Mouse (Mus musculus): ENCODE measurements around the gene Mta1. TPM values are rescaled to one million over a fixed set of nuclear protein-coding genes. Genes with fewer than 3 reads are reported as not detected.

The Mta1 gene
- polyA plus RNA-seq, 1 experiment from 2014 or later = 18.5 TPM

- peaks cover 21% of the 10 kb centered on the region for H3K4me1 ChIP-seq
- peaks cover 34% of the 10 kb centered on the region for H3K36me3 ChIP-seq
- no peak for ATAC-seq (ENCODE audit: insufficient number of reproducible peaks, insufficient read depth, low FRiP score, low TSS enrichment)
- no peak overlapping the region for H3K4me2 ChIP-seq (replicated peaks)
- no peaks in the 10 kb centered on the region for H3K27me3 ChIP-seq
- H3K9me3 ChIP-seq = no peaks in the 10 kb centered on the region
- no peak overlapping the region for H3K27ac ChIP-seq
- no peak overlapping the region for H3K9ac ChIP-seq
- H3K4me3 ChIP-seq = no peak overlapping the region
- 82% methylated on average over 6 of the region's 6 CpGs for WGBS
These were observed 26.3 kb upstream of the Mta1 start for GRCm38 (mm10) chr12:113071827-113072226.

- Histone ChIP-seq H3K4me2 (replicated peaks) (peak overlapping the region; percentile 82), H3K9ac (peak overlapping the region; percentile 77), H3K36me3 (peaks cover 31% of the 10 kb centered on the region), H3K27ac (peak overlapping the region; percentile 83), H3K4me1 (peaks cover 21% of the 10 kb centered on the region), H3K9me3 (no peaks in the 10 kb centered on the region), H3K27me3 (no peaks in the 10 kb centered on the region), H3K4me3 (peak overlapping the region; percentile 49)
- ATAC-seq (ENCODE audit: insufficient number of reproducible peaks, insufficient read depth, low FRiP score, low TSS enrichment) = peak; percentile 6
- 13% methylated on average over 15 of the region's 15 CpGs for WGBS
These were observed 24.4 kb upstream of the Mta1 start for GRCm38 (mm10) chr12:113073420-113074328.

GRCm38 (mm10) chr12:113074329-113075062 lies 23.6 kb upstream of the Mta1 start, which contains the start of gene Tex22:
Gene Tex22, plus strand, starts transcription at chr12:113074502.
- H3K27ac ChIP-seq = peak within 1 kb of the TSS; percentile 84
- WGBS = 2% methylated on average over 32 of the region's 32 CpGs
- ATAC-seq (ENCODE audit: insufficient number of reproducible peaks, insufficient read depth, low FRiP score, low TSS enrichment) = peak; percentile 90

GRCm38 (mm10) chr12:113075063-113075454 lies 23.0 kb upstream of the Mta1 start:
- ATAC-seq (ENCODE audit: insufficient number of reproducible peaks, insufficient read depth, low FRiP score, low TSS enrichment) = peak; percentile 61
- 5% methylated on average over 10 of the region's 10 CpGs for WGBS

More at GRCm38 (mm10) chr12:113074329-113075062, 23.6 kb upstream of the Mta1 start, which contains the start of gene Tex22:
- Histone ChIP-seq H3K9me3 (no peaks in the 10 kb centered on the region), H3K4me2 (replicated peaks) (peak within 1 kb of the TSS; percentile 82), H3K9ac (peak within 1 kb of the TSS; percentile 77), H3K27me3 (no peaks in the 10 kb centered on the region), H3K4me1 (peaks cover 21% of the 10 kb centered on the region), H3K36me3 (peaks cover 23% of the 10 kb centered on the region), H3K4me3 (peak within 1 kb of the TSS; percentile 49)

GRCm38 (mm10) chr12:113075486-113075885 lies 22.6 kb upstream of the Mta1 start:
- Histone ChIP-seq H3K36me3 (peaks cover 13% of the 10 kb centered on the region), H3K4me2 (replicated peaks) (peak overlapping the region; percentile 82), H3K27me3 (no peaks in the 10 kb centered on the region), H3K27ac (peak overlapping the region; percentile 84; the same call in 1 of the 2 replicates), H3K4me3 (no peak overlapping the region), H3K9ac (peak overlapping the region; percentile 77; the same call in 1 of the 2 replicates), H3K4me1 (peaks cover 21% of the 10 kb centered on the region), H3K9me3 (no peaks in the 10 kb centered on the region)
- no peak for ATAC-seq (ENCODE audit: insufficient number of reproducible peaks, insufficient read depth, low FRiP score, low TSS enrichment)
- 53% methylated on average over 6 of the region's 6 CpGs for WGBS

More at GRCm38 (mm10) chr12:113075063-113075454, 23.0 kb upstream of the Mta1 start:
- H3K27me3 ChIP-seq = no peaks in the 10 kb centered on the region
- peak overlapping the region; percentile 49 for H3K4me3 ChIP-seq
- H3K27ac ChIP-seq = peak overlapping the region; percentile 84
- peaks cover 18% of the 10 kb centered on the region for H3K36me3 ChIP-seq
- peaks cover 21% of the 10 kb centered on the region for H3K4me1 ChIP-seq
- H3K9ac ChIP-seq = peak overlapping the region; percentile 77
- H3K4me2 ChIP-seq (replicated peaks) = peak overlapping the region; percentile 82
- H3K9me3 ChIP-seq = no peaks in the 10 kb centered on the region

GRCm38 (mm10) chr12:113087276-113087675 lies 10.8 kb upstream of the Mta1 start:
- ATAC-seq (ENCODE audit: insufficient number of reproducible peaks, insufficient read depth, low FRiP score, low TSS enrichment) = no peak
- no peak overlapping the region for H3K9ac ChIP-seq
- 69% methylated on average over 3 of the region's 3 CpGs for WGBS
- H3K4me3 ChIP-seq = no peak overlapping the region
- no peaks in the 10 kb centered on the region for H3K4me1 ChIP-seq
- H3K4me2 ChIP-seq (replicated peaks) = no peak overlapping the region
- H3K27ac ChIP-seq = no peak overlapping the region
- peaks cover 8% of the 10 kb centered on the region; the same call in 1 of the 2 replicates for H3K27me3 ChIP-seq
- no peaks in the 10 kb centered on the region for H3K9me3 ChIP-seq
- no peaks in the 10 kb centered on the region for H3K36me3 ChIP-seq

- WGBS = 36% methylated on average over 4 of the region's 4 CpGs
- H3K9me3 ChIP-seq = no peaks in the 10 kb centered on the region
- H3K4me2 ChIP-seq (replicated peaks) = no peak overlapping the region
- H3K36me3 ChIP-seq = no peaks in the 10 kb centered on the region
- no peak overlapping the region for H3K4me3 ChIP-seq
- no peak for ATAC-seq (ENCODE audit: insufficient number of reproducible peaks, insufficient read depth, low FRiP score, low TSS enrichment)
- no peak overlapping the region for H3K9ac ChIP-seq
- H3K4me1 ChIP-seq = no peaks in the 10 kb centered on the region
- peaks cover 8% of the 10 kb centered on the region; the same call in 1 of the 2 replicates for H3K27me3 ChIP-seq
- no peak overlapping the region for H3K27ac ChIP-seq
These were observed 10.1 kb upstream of the Mta1 start for GRCm38 (mm10) chr12:113088026-113088425.

- Histone ChIP-seq H3K4me3 (no peak overlapping the region), H3K27ac (no peak overlapping the region), H3K27me3 (peaks cover 8% of the 10 kb centered on the region; the same call in 1 of the 2 replicates), H3K36me3 (no peaks in the 10 kb centered on the region), H3K4me1 (no peaks in the 10 kb centered on the region), H3K9me3 (no peaks in the 10 kb centered on the region), H3K9ac (no peak overlapping the region), H3K4me2 (replicated peaks) (no peak overlapping the region)
- WGBS = 87% methylated on average over 6 of the region's 6 CpGs
- no peak for ATAC-seq (ENCODE audit: insufficient number of reproducible peaks, insufficient read depth, low FRiP score, low TSS enrichment)
These were observed 9.0 kb upstream of the Mta1 start for GRCm38 (mm10) chr12:113089107-113089506.

- ATAC-seq (ENCODE audit: insufficient number of reproducible peaks, insufficient read depth, low FRiP score, low TSS enrichment) = 0 out of 2 replicates have a peak, but pooled peaks have one; percentile 36
- Histone ChIP-seq H3K4me2 (replicated peaks) (no peak overlapping the region), H3K4me3 (no peak overlapping the region), H3K4me1 (no peaks in the 10 kb centered on the region), H3K27me3 (peaks cover 8% of the 10 kb centered on the region; the same call in 1 of the 2 replicates), H3K27ac (no peak overlapping the region), H3K9ac (no peak overlapping the region), H3K9me3 (no peaks in the 10 kb centered on the region), H3K36me3 (no peaks in the 10 kb centered on the region)
- WGBS = 84% methylated on average over 17 of the region's 17 CpGs
These were observed 8.0 kb upstream of the Mta1 start for GRCm38 (mm10) chr12:113090053-113090452.

- WGBS = 86% methylated on average over 5 of the region's 5 CpGs
- Histone ChIP-seq H3K4me3 (peak overlapping the region; percentile 100; the same call in 1 of the 2 replicates), H3K27ac (no peak overlapping the region)
These were observed 1.0 kb upstream of the Mta1 start for GRCm38 (mm10) chr12:113097040-113097439.

GRCm38 (mm10) chr12:113098530-113099151 lies 563 bp downstream of the Mta1 start:
- ATAC-seq (ENCODE audit: insufficient number of reproducible peaks, insufficient read depth, low FRiP score, low TSS enrichment) = 0 out of 2 replicates have a peak, but pooled peaks have one; percentile 11
- Histone ChIP-seq H3K27me3 (no peaks in the 10 kb centered on the region), H3K9ac (peak overlapping the region; percentile 100), H3K4me1 (peaks cover 28% of the 10 kb centered on the region), H3K4me2 (replicated peaks) (peak overlapping the region; percentile 95), H3K36me3 (0 out of 2 replicates have a peak, but pooled peaks cover 11% of the 10 kb centered on the region), H3K4me3 (peak overlapping the region; percentile 100), H3K27ac (peak overlapping the region; percentile 88), H3K9me3 (no peaks in the 10 kb centered on the region)
- WGBS = under 1% methylated on average over 26 of the region's 60 CpGs

More at GRCm38 (mm10) chr12:113097040-113097439, 1.0 kb upstream of the Mta1 start:
- 0 out of 2 replicates have a peak, but pooled peaks cover 11% of the 10 kb centered on the region for H3K36me3 ChIP-seq
- no peak for ATAC-seq (ENCODE audit: insufficient number of reproducible peaks, insufficient read depth, low FRiP score, low TSS enrichment)
- H3K27me3 ChIP-seq = no peaks in the 10 kb centered on the region
- peak overlapping the region; percentile 85 for H3K4me2 ChIP-seq (replicated peaks)
- no peaks in the 10 kb centered on the region for H3K9me3 ChIP-seq
- peaks cover 28% of the 10 kb centered on the region for H3K4me1 ChIP-seq
- H3K9ac ChIP-seq = peak overlapping the region; percentile 100; the same call in 1 of the 2 replicates

All from embryonic facial prominence, embryonic 12.5 days (tissue).